Mouse (Mus musculus) adrenal gland, adult 2 months (tissue): ENCODE data around the gene Neurl4. TPM values are rescaled to one million over a fixed set of nuclear protein-coding genes. Genes with fewer than 3 reads are reported as not detected.
A peak's percentile ranks its signal among the peaks of the same experiment; 100 is the strongest.

Source experiments
- DNase-seq: peaks from one replicate; pipeline ENCODE4 v3.0.0; 2021
- polyA plus RNA-seq: library from polyadenylated mRNA; depleted of rRNA; stranded (reverse); fragments of >200 nt; gene quantifications from 2 replicates; pipeline ENCODE4 v1.2.3, GENCODE M21; 2012
- total RNA-seq, 2 experiments: library from RNA; stranded (reverse); gene quantifications; 2 replicates each; pipeline ENCODE4 v1.2.3; 2021

The Neurl4 gene
- total and polyA plus RNA-seq, 3 experiments, result 40.6 to 47.6 (median 44.2) TPM

GRCm38 (mm10) chr11:69932254-69932653 lies 31.4 kb downstream of the Neurl4 start:
- no peak for DNase-seq

DNA sequence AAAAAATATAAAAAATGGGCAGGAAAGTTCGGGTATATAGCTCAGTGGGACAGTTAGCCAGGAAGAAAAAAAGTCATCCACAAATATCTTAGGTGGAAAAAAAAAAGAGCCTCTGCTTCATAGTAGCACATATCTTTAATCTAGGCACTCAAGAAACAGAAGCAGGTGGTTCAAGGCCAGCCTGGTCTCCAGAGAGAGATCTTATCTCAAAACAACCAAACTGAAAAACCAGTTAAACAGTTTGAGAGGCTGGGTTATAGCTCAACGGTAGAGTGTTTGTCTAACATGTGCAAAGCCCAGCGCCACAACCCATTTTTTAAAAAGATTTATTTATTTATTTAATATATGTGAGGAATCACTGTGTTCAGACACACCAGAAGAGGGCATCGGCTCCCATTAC lies 32.2 kb downstream of the Neurl4 start:
- no peak for DNase-seq

- DNase-seq, result peak; percentile 91
Observed at GRCm38 (mm10) chr11:69934169-69934568, 33.3 kb downstream of the Neurl4 start.

DNA sequence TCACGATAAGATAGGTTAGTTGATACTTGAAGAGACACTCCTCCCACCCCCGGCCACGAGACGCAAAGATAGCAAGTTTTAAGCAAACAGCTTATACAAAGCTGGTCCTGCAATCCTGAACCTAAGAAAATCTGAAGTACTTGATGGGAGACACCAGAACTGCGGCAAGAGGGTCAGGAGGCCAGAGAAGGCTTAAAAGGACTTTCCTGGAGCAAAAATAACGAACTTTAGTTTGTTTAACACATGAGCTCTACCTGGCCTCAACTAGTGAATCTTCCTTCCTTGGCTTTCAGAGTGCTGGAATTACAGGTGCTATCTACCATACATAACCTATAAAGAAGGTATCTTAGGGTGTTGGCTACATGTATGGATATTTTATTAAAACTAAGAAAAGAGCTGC lies 33.8 kb downstream of the Neurl4 start:
- no peak for DNase-seq

GRCm38 (mm10) chr11:69935137-69935879 lies 34.4 kb downstream of the Neurl4 start, which contains the start of gene Ybx2:
Gene Ybx2 (plus strand): TSS chr11:69935796.
- peak; percentile 92 for DNase-seq

GRCm38 (mm10) chr11:69936156-69936555 lies 35.3 kb downstream of the Neurl4 start:
- no peak for DNase-seq

- DNase-seq, result no peak
Observed at GRCm38 (mm10) chr11:69936714-69937347, 36.0 kb downstream of the Neurl4 start.

- DNase-seq, result peak; percentile 59
Observed at GRCm38 (mm10) chr11:69937385-69937784, 36.5 kb downstream of the Neurl4 start.

- DNase-seq, result no peak
Observed at GRCm38 (mm10) chr11:69937834-69938233, 37.0 kb downstream of the Neurl4 start.

DNA sequence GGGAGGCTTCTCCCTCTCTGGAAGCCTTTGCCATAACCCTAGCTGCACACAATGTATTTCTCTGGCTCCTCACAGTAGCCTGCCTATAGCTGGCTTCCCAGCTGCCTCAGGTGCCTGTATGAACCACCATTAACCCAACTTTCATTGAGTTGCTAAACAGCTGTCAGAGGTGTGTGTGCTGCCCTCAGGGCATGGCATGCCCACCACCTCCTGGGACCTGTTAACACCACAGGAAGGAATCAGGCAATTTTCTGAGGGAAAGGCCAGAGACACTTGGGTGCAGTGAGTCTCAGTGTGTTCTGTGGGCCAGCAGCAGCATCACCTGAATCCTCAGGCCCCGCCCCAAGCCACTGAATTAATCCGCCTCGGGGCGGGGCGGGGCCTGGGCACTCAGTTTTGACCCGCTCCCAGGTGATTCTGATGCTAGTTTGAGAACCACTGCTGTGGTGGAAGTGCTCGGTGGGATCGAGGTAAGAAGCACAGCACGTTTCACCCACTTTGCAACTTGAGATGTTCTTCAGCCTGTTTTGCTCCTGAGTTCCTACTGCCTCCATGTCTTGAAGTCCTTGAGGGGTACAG lies 37.6 kb downstream of the Neurl4 start:
- DNase-seq, result no peak

DNA sequence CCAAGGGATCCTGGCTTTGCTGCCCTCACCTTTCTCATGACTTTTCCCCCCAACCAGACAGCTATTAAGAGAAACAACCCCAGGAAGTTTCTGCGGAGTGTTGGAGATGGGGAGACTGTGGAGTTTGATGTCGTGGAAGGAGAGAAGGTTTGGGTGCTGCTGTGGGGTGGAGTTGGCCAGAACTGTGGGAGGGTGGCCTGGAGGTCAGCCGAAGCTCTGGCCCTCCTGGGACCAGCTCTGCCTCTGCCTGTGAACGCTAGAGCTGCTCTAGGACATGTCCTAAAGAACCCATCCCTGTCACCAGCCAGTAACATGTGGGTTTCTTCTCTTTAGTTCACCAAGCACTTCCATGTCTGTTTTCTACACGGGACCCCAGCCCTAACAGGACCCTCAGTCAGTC lies 38.3 kb downstream of the Neurl4 start:
- peak; percentile 10 for DNase-seq

DNA sequence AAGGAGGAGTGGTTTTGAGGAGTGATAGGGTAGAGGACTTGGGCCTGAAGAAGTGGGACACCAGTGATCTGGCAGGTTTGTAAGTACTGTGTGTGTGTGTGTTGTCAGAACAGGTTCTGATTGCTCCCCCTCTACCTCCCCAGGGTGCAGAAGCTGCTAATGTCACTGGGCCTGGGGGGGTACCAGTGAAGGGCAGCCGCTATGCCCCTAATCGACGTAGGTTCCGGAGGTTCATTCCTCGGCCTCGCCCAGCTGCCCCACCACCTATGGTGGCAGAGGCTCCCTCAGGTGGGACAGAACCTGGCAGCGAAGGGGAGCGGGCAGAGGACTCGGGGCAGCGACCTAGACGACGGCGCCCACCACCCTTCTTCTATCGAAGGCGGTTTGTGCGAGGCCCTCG lies 38.9 kb downstream of the Neurl4 start:
- no peak for DNase-seq

DNA sequence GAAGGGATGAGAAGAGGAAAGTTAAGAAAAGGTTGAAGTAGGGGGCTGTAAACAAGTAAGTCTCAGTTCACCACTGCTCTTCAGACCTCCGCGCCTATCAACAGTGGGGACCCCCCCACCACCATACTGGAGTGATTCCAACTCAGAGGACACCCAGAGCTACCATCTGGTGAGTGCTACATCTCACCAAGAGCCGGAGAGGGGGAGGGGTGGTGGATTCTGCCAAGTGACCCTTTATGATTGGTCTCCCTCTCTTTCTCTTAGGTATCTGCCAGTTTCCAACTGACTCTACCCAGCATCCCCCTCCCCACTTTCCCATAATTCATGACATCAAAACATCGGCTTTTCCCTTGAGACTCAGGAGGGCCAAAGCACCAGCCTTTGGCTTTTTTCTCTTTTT lies 40.1 kb downstream of the Neurl4 start:
- no peak for DNase-seq

DNA sequence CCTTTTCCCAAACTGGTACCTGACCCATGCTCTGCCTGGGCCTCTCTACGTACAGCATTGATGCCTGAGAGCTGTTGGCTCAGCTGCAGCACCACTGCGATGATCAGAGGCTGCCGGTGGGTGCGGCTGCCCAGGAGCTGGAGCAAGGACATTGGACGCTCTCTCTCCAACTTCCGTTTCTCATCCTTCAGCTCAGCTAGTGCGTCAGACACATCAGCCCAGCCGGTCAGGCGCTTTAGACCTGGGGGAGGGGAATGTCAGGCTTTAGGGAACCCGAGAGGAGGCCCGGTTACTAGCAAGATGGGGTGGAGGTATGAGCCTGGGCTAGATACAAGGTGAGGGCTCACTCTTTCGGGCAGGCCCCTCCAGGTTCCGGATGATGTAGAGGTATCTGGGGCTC lies 44.3 kb downstream of the Neurl4 start:
- DNase-seq, result peak; percentile 81

DNA sequence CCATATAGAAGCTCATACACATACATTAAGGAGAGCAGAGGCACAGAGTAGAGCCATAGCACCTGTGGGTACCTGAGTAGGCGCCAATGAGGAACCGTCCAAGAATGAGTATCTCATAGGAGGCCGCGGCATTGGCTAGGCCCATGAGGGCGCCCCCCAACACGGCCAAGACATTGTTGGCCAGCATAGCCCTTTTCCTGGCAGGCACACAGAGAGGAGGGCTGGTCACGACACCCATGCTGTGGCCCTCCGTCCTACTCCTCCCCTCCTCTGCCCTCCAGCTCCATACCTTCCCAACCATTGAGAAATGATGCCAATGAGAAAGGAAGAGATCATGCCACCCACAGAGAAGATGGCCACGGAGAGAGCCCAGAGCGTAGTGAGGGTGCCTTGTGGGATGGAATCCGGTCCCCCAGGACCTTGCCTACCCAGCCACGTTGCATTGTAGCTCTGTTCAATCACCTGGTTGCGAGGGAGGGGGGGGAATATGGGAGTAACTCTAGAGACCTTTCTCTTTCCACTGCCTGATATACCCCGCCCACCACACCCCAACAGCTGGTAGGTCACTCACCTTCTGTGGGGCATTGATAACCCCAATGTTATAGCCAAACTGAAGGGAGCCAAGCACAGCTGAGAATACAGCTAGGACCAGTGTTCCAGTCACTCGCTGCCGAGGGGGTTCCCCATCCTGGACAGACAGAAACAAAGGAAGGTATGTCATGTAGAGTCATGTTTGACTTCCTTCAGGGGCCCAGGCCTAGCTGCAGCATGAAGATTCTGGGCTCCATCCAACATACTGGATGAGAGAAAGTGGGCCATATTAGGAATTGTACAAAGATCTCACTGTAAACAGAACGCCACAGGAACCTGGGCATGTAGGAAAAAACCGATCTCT lies 45.4 kb downstream of the Neurl4 start:
- DNase-seq, result no peak

DNA sequence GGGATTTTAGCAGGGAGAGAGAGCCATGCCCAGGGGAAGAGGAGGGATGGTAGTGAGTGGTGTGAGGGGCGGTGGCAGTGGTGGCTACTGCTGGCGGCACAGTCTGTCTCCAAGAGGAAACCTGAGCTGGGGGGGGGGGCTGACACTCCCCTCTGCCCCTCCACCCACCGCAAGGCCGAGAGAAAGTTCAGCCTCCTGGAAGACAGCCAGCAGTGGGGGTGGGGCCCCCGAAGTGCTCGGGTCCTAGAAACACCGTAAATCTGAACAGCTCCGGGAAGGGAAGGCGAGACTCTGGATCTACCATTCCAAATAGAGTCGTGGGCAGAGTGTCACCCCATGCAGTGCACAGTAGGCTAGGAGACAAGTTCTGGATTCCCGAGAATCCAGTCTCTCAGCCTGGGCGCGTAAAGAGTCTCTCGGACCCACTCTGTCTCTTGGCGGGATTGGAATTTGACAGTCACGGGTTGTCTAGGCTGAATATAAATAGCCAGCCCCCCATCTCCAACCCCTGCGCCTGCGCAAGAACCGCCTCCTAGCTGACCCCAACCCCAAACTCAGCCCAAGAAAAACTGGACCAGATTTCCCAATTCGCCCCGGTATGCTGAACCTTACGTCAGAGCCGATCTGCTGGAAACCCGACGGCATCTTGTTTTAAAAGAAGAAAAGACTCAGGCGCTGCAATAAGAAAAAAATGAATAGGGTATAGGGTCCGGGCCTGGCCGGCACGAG lies 46.6 kb downstream of the Neurl4 start:
- DNase-seq, result peak; percentile 64

GRCm38 (mm10) chr11:69948066-69948762 lies 47.3 kb downstream of the Neurl4 start, which contains the start of gene Slc2a4:
Gene Slc2a4 (minus strand): TSS chr11:69948188.
- DNase-seq, result peak; percentile 95

DNA sequence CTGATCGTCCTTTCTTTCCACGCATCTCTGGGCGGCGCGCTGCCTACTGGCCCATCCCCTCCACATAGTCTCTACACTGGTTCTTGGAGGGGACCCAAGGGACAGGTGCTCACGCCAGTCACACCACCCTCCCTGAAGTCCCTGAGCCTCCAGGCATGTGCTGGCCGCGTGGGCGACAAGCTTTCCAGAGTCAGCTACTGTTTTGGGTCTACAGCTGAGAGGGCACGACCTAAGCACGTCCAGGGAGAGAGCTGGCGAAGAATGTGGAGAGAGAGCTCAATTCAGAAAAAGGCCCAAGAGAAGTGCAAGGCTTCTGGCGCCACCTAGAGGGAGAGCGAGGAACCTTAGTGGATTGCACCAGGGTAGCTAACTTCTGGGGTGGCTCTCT lies 47.9 kb downstream of the Neurl4 start:
- peak; percentile 87 for DNase-seq

DNA sequence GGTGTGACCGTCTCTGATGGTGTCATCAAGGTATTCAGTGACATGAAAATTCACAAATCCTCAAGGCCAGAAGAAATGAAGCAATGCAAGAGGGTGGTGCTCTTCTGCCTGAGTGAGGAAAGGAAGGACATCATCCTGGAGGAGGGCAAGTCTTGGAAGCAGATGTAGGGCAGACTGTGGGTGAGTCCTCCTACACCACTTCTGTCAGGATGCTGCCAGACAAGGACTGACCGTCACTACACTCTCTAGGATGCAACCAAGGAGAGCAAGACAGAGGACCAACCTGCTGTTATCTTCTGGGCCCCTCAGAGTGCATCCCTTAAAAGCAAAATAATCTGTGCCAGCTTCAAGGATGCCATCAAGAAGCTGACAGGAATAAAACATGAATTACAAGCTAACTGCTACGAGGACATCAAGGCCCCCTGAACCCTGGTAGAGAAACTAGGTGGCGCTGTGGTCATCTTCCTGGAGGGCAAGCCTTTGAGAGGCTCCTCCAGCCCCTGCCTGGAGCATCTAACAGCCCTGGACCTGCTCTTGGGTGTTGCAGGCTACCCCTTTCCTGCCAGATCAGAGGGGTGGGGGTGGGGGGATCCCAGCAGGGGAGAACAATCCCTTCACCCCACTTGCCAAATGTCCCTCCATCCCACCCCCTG lies 50.1 kb downstream of the Neurl4 start:
- no peak for DNase-seq

DNA sequence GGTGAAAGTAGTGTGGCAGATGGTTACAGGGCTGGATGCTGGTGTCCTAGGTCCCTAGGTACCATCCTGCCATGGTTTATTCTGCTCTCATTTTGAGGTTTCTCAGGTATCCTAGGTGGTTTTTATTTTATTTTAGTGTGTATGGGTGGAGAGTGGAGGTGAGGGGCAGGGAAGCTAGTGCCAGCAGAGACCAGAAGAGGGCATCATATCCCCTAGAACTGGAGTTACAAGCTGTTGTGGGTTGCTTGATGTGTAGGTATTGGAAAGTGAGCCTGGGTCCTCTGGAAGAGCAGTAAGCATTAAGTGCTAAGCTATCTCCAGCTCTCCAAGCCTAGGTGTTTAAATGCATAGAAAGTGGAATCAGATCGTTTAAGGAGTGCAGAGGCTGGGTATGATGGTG lies 51.4 kb downstream of the Neurl4 start:
- DNase-seq, result no peak
